Mouse (Mus musculus) liver, postnatal 0 days (tissue): ENCODE measurements around the gene Gpc5.

Source experiments
- CTCF ChIP-seq: sonication (generic); IDR thresholded peaks from 2 replicates; pipeline ENCODE4 v1.5.1; 2016; ENCODE audit warnings: antibody characterized with exemption, low read depth
- EP300 ChIP-seq: IDR thresholded peaks from 2 replicates; pipeline ENCODE4 v1.6.1; 2016; ENCODE audit warnings: antibody characterized with exemption, low read depth, mild to moderate bottlenecking

- TF ChIP-seq CTCF (no peak), EP300 (no peak)
Measured at GRCm38 (mm10) chr14:116338395-116338794, 1246.4 kb downstream of the Gpc5 start.
